Mouse (Mus musculus) layer of hippocampus, adult 18-20 months (tissue): ENCODE data around the gene Grik4. TPM values are rescaled to one million over a fixed set of nuclear protein-coding genes. Genes with fewer than 3 reads are reported as not detected.

ENCODE experiments used
- DNase-seq, 2 experiments: peaks; one replicate each; pipeline ENCODE4 v3.0.0; 2022; ENCODE audit warnings: low spot score in 2 of 2
- total RNA-seq, 2 experiments: library from RNA; stranded (reverse); gene quantifications; 2 replicates each; pipeline ENCODE4 v1.2.3; 2021

The Grik4 gene
- total RNA-seq, 2 experiments from 2014 or later: 50.7 to 54.9 TPM

- peak in 1 of 2 experiments; percentile 60 for DNase-seq
Measured at GRCm38 (mm10) chr9:42674017-42674412, 270.3 kb downstream of the Grik4 start.

- no peak for DNase-seq
Measured at GRCm38 (mm10) chr9:42673385-42674016, 270.8 kb downstream of the Grik4 start.

- DNase-seq: no peak
Measured at GRCm38 (mm10) chr9:42672982-42673381, 271.3 kb downstream of the Grik4 start.

GRCm38 (mm10) chr9:42670619-42671018, 273.7 kb downstream of the Grik4 start:
- DNase-seq: peak in 1 of 2 experiments; percentile 63

- no peak for DNase-seq
Measured at GRCm38 (mm10) chr9:42661481-42661880, 282.8 kb downstream of the Grik4 start.

GRCm38 (mm10) chr9:42652756-42653155, 291.5 kb downstream of the Grik4 start:
- no peak for DNase-seq

GRCm38 (mm10) chr9:42652309-42652708, 292.0 kb downstream of the Grik4 start:
- no peak for DNase-seq

GRCm38 (mm10) chr9:42649872-42650271, 294.4 kb downstream of the Grik4 start:
- no peak for DNase-seq

- DNase-seq: no peak
Measured at GRCm38 (mm10) chr9:42648051-42648450, 296.2 kb downstream of the Grik4 start.

- DNase-seq: peak in 1 of 2 experiments; percentile 32
Measured at GRCm38 (mm10) chr9:42647596-42647995, 296.7 kb downstream of the Grik4 start.

GRCm38 (mm10) chr9:42646821-42647220, 297.5 kb downstream of the Grik4 start:
- DNase-seq: peak in 1 of 2 experiments; percentile 45

GRCm38 (mm10) chr9:42645161-42645560, 299.1 kb downstream of the Grik4 start:
- DNase-seq: no peak

- DNase-seq: peak; percentile 84
Measured at GRCm38 (mm10) chr9:42642821-42643220, 301.5 kb downstream of the Grik4 start.

GRCm38 (mm10) chr9:42641550-42642117, 302.7 kb downstream of the Grik4 start:
- no peak for DNase-seq

GRCm38 (mm10) chr9:42636446-42636845, 307.8 kb downstream of the Grik4 start:
- no peak for DNase-seq

GRCm38 (mm10) chr9:42631479-42631878, 312.8 kb downstream of the Grik4 start:
- DNase-seq: no peak

GRCm38 (mm10) chr9:42627634-42628033, 316.7 kb downstream of the Grik4 start:
- no peak for DNase-seq

- DNase-seq: peak in 1 of 2 experiments; percentile 60
Measured at GRCm38 (mm10) chr9:42627146-42627545, 317.1 kb downstream of the Grik4 start.

GRCm38 (mm10) chr9:42626226-42626775, 318.0 kb downstream of the Grik4 start:
- peak in 1 of 2 experiments; percentile 37 for DNase-seq

GRCm38 (mm10) chr9:42614409-42614808, 329.9 kb downstream of the Grik4 start:
- no peak for DNase-seq

- DNase-seq: no peak
Measured at GRCm38 (mm10) chr9:42613827-42614226, 330.5 kb downstream of the Grik4 start.

- DNase-seq: no peak
Measured at GRCm38 (mm10) chr9:42612482-42612991, 331.8 kb downstream of the Grik4 start.
